19 mouse cellular contexts compared by ENCODE assay signal in genomic region chr12:82085771-82086400, GRCm38 (mm10).
DNase-seq lines count a peak whose midpoint lies in the region; ATAC-seq and TF ChIP-seq lines count a peak whose summit lies in the region.
"Had no signal": no experiment of that assay in that cellular context is flagged by ENCODE, and none has a peak within 500 bp of the region (broad histone marks: within the 10 kb centered on the region; RNA-seq: fewer than 3 reads in every experiment).

No protein-coding gene starts in this region.

- no peak overlapping the region for H3K4me3 ChIP-seq in heart, embryonic 10.5 days
- H3K4me3 ChIP-seq in hindbrain, postnatal 0 days (ENCODE audit: low read length), result no peak overlapping the region
- no peak overlapping the region for H3K4me3 ChIP-seq in hindbrain, embryonic 12.5 days
- H3K4me3 ChIP-seq: heart, embryonic 13.5 days; intestine, embryonic 15.5 days; megakaryocyte, embryonic 14.5 days; neural tube, embryonic 13.5 days had no signal

- no peak for DNase-seq in heart, embryonic 10.5 days (ENCODE audit: low spot score)
- no peak for DNase-seq in heart, adult 11 months
- peak; percentile 70 for DNase-seq in 3134 (ENCODE audit: extremely low read depth, insufficient read length, low spot score)
- DNase-seq in adrenal gland, adult (ENCODE audit: inconsistent age in 2 of 2, low spot score in 1 of 2), result peak; percentile 79 to 90
- DNase-seq in gonadal fat pad, adult 2 months (ENCODE audit: low read depth), result peak; percentile 81
- no peak for DNase-seq in hindbrain, postnatal 0 days (ENCODE audit: low spot score)
- DNase-seq in frontal cortex, postnatal 14 days (ENCODE audit: low spot score in 2 of 2), result no peak
- DNase-seq: cerebellum, adult 11 months; cerebellum, postnatal 25 days; heart, postnatal 4 days; liver; spleen, adult 18-20 months; thymus, postnatal 4 days had no signal

- no peak overlapping the region for H3K9ac ChIP-seq in hindbrain, postnatal 0 days (replicated peaks; ENCODE audit: low read length)
- H3K9ac ChIP-seq in hindbrain, embryonic 12.5 days, result no peak overlapping the region
- H3K9ac ChIP-seq: heart, embryonic 13.5 days; intestine, embryonic 15.5 days; neural tube, embryonic 13.5 days had no signal

- 0 out of 2 replicates have a peak overlapping the region, but pooled peaks have one; percentile 25 for H3K27ac ChIP-seq in heart, embryonic 10.5 days
- no peak overlapping the region for H3K27ac ChIP-seq in hindbrain, postnatal 0 days
- H3K27ac ChIP-seq in hindbrain, embryonic 12.5 days, result no peak overlapping the region
- H3K27ac ChIP-seq: heart, embryonic 13.5 days; intestine, embryonic 15.5 days; neural tube, embryonic 13.5 days had no signal

- no peak for ATAC-seq in hindbrain, postnatal 0 days
- ATAC-seq in hindbrain, embryonic 12.5 days (ENCODE audit: low FRiP score), result no peak
- ATAC-seq: forebrain, embryonic 16.5 days; intestine, embryonic 15.5 days had no signal

- H3K4me2 ChIP-seq in hindbrain, postnatal 0 days (ENCODE audit: low read depth, low read length), result no peak overlapping the region
- no peak overlapping the region for H3K4me2 ChIP-seq in hindbrain, embryonic 12.5 days (replicated peaks)
- H3K4me2 ChIP-seq: heart, embryonic 13.5 days; intestine, embryonic 15.5 days; neural tube, embryonic 13.5 days had no signal

- H3K9me3 ChIP-seq in heart, embryonic 10.5 days, result no peaks in the 10 kb centered on the region
- no peaks in the 10 kb centered on the region for H3K9me3 ChIP-seq in hindbrain, postnatal 0 days (ENCODE audit: low read length)
- no peaks in the 10 kb centered on the region for H3K9me3 ChIP-seq in hindbrain, embryonic 12.5 days (replicated peaks)
- H3K9me3 ChIP-seq: heart, embryonic 13.5 days; intestine, embryonic 15.5 days; neural tube, embryonic 13.5 days had no signal

- H3K36me3 ChIP-seq in heart, embryonic 10.5 days, result no peaks in the 10 kb centered on the region
- no peaks in the 10 kb centered on the region for H3K36me3 ChIP-seq in hindbrain, postnatal 0 days (ENCODE audit: insufficient read depth, low read length)
- no peaks in the 10 kb centered on the region for H3K36me3 ChIP-seq in hindbrain, embryonic 12.5 days
- H3K36me3 ChIP-seq: heart, embryonic 13.5 days; intestine, embryonic 15.5 days; neural tube, embryonic 13.5 days had no signal

- 35% methylated on average over 7 of the region's 7 CpGs for whole genome bisulfite sequencing in heart, embryonic 10.5 days
- WGBS in hindbrain, postnatal 0 days, result 49% methylated on average over 7 of the region's 7 CpGs
- 55% methylated on average over 7 of the region's 7 CpGs for WGBS in hindbrain, embryonic 12.5 days

- no peak for TF ChIP-seq CTCF in hindbrain, postnatal 0 days (IDR thresholded peaks at IDR 0.05; ENCODE audit: low read depth)

- no peaks in the 10 kb centered on the region for H3K27me3 ChIP-seq in heart, embryonic 10.5 days (ENCODE audit: insufficient read depth, poor library complexity, severe bottlenecking)
- H3K27me3 ChIP-seq in hindbrain, postnatal 0 days (ENCODE audit: insufficient read depth, low read length), result no peaks in the 10 kb centered on the region
- no peaks in the 10 kb centered on the region for H3K27me3 ChIP-seq in hindbrain, embryonic 12.5 days
- H3K27me3 ChIP-seq: heart, embryonic 13.5 days; intestine, embryonic 15.5 days; neural tube, embryonic 13.5 days had no signal

- H3K4me1 ChIP-seq in heart, embryonic 10.5 days, result peaks cover 7% of the 10 kb centered on the region; the same call in 1 of the 2 replicates
- H3K4me1 ChIP-seq in hindbrain, postnatal 0 days (ENCODE audit: insufficient read depth, low read length), result no peaks in the 10 kb centered on the region
- no peaks in the 10 kb centered on the region for H3K4me1 ChIP-seq in hindbrain, embryonic 12.5 days
- H3K4me1 ChIP-seq: heart, embryonic 13.5 days; intestine, embryonic 15.5 days; megakaryocyte, embryonic 14.5 days; neural tube, embryonic 13.5 days had no signal

Comparison
In these comparisons a context has a peak if more than half of its experiments do, and no peak if none do; other contexts are left out.
1. DNase-seq: peak in 3134 (single experiment), adrenal gland, adult (2 of 2) and gonadal fat pad, adult 2 months (single experiment); none in heart, embryonic 10.5 days (single experiment), heart, adult 11 months (single experiment), hindbrain, postnatal 0 days (single experiment) and frontal cortex, postnatal 14 days (0 of 2).